In genomic region chr17:30259938-30260337, GRCm38 (mm10) we compare ENCODE assay signal across 14 mouse cellular contexts.
"Had no signal": no experiment of that assay in that cellular context is flagged by ENCODE, and none has a peak within 500 bp of the region (broad histone marks: within the 10 kb centered on the region; RNA-seq: fewer than 3 reads in every experiment).

No protein-coding gene starts in this region.

- H3K4me2 ChIP-seq: liver, embryonic 13.5 days; midbrain, embryonic 12.5 days had no signal

- H3K9ac ChIP-seq: liver, embryonic 13.5 days; midbrain, embryonic 12.5 days had no signal

- DNase-seq: kidney, adult 8-10 months; kidney, postnatal 14 days; kidney, postnatal 4 days; layer of hippocampus, adult 9-11 months; layer of hippocampus, postnatal 36 days; liver, embryonic 13.5 days; lung, adult 2 months; lung, postnatal 14 days; lung, postnatal 4 days; thymus, adult 2 months; thymus, postnatal 14 days; thymus, postnatal 4 days had no signal

- H3K27me3 ChIP-seq: liver, embryonic 13.5 days; midbrain, embryonic 12.5 days had no signal

- H3K4me3 ChIP-seq: left cerebral cortex, adult 2 months; liver, embryonic 13.5 days; midbrain, embryonic 12.5 days had no signal

- H3K36me3 ChIP-seq: liver, embryonic 13.5 days; midbrain, embryonic 12.5 days had no signal

- H3K9me3 ChIP-seq: liver, embryonic 13.5 days; midbrain, embryonic 12.5 days had no signal

- H3K27ac ChIP-seq: left cerebral cortex, adult 2 months; liver, embryonic 13.5 days; midbrain, embryonic 12.5 days had no signal
